Comparison of ENCODE assay signal across 19 mouse cellular contexts in the genomic region with DNA sequence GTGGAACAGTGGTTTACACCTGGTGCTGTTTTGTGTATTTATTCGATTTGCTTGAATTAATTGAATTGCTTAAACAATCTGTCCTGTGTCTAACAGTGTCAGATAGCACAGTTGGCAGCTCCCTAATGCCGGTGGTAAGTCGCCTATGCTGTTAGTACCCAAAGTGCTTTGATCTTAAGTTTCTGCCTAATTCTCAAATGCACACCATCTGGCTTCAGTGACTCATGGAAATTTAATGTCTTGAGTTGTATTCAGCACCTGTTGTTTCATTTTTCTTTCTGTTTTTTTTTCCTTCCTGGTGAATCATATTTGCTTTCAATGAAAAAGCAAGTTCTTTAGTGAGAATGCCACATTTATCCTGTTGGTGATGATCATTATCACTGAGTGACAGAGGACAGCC.
DNase-seq lines count a peak whose midpoint lies in the region; ATAC-seq and TF ChIP-seq lines count a peak whose summit lies in the region.
"Had no signal": no experiment of that assay in that cellular context is flagged by ENCODE, and none has a peak within 500 bp of the region (broad histone marks: within the 10 kb centered on the region; RNA-seq: fewer than 3 reads in every experiment).

No protein-coding gene starts in this region.

- no peaks in the 10 kb centered on the region for H3K4me1 ChIP-seq in forebrain, embryonic 15.5 days
- no peaks in the 10 kb centered on the region for H3K4me1 ChIP-seq in forebrain, embryonic 11.5 days (replicated peaks; ENCODE audit: control insufficient read depth, insufficient read depth, low read length)
- no peaks in the 10 kb centered on the region for H3K4me1 ChIP-seq in forebrain, embryonic 16.5 days (replicated peaks; ENCODE audit: control insufficient read depth, insufficient read depth, low read length)
- no peaks in the 10 kb centered on the region for H3K4me1 ChIP-seq in cerebellum, adult 2 months (ENCODE audit: control insufficient read depth, insufficient read depth, low read length)
- H3K4me1 ChIP-seq: embryonic facial prominence, embryonic 12.5 days; intestine, embryonic 15.5 days; limb, embryonic 10.5 days; liver, embryonic 15.5 days; neural tube, embryonic 15.5 days; stomach, embryonic 15.5 days had no signal

- peak; percentile 61 for ATAC-seq in forebrain, embryonic 15.5 days (replicated peaks)
- no peak for ATAC-seq in forebrain, embryonic 11.5 days (replicated peaks; ENCODE audit: low FRiP score)
- ATAC-seq in forebrain, embryonic 16.5 days = peak; percentile 69
- ATAC-seq: intestine, embryonic 15.5 days; midbrain, embryonic 16.5 days had no signal

- H3K4me3 ChIP-seq in forebrain, embryonic 15.5 days = no peak overlapping the region
- H3K4me3 ChIP-seq in forebrain, embryonic 11.5 days (ENCODE audit: low read depth, low read length) = no peak overlapping the region
- H3K4me3 ChIP-seq in forebrain, embryonic 16.5 days (replicated peaks; ENCODE audit: low read length) = no peak overlapping the region
- H3K4me3 ChIP-seq in cerebellum, adult 2 months (replicated peaks; ENCODE audit: insufficient read depth, low read depth, low read length) = no peak overlapping the region
- H3K4me3 ChIP-seq: embryonic facial prominence, embryonic 12.5 days; intestine, embryonic 15.5 days; limb, embryonic 10.5 days; liver, embryonic 15.5 days; neural tube, embryonic 15.5 days; stomach, embryonic 15.5 days had no signal

- TF ChIP-seq POLR2A in cerebellum, adult 2 months (IDR thresholded peaks at IDR 0.05; ENCODE audit: borderline replicate concordance, insufficient read depth, low read length) = no peak

- H3K27me3 ChIP-seq in forebrain, embryonic 15.5 days = no peaks in the 10 kb centered on the region
- H3K27me3 ChIP-seq in forebrain, embryonic 11.5 days (ENCODE audit: control insufficient read depth, insufficient read depth, low read length) = no peaks in the 10 kb centered on the region
- H3K27me3 ChIP-seq in forebrain, embryonic 16.5 days (replicated peaks; ENCODE audit: control insufficient read depth, insufficient read depth, low read length) = no peaks in the 10 kb centered on the region
- H3K27me3 ChIP-seq in cerebellum, adult 2 months (ENCODE audit: control insufficient read depth, insufficient read depth, low read length) = no peaks in the 10 kb centered on the region
- H3K27me3 ChIP-seq: embryonic facial prominence, embryonic 12.5 days; intestine, embryonic 15.5 days; liver, embryonic 15.5 days; neural tube, embryonic 15.5 days; stomach, embryonic 15.5 days had no signal

- WGBS in forebrain, embryonic 15.5 days = 44% methylated on average over 3 of the region's 3 CpGs
- WGBS in forebrain, embryonic 11.5 days = 78% methylated on average over 3 of the region's 3 CpGs
- 51% methylated on average over 3 of the region's 3 CpGs for WGBS in forebrain, embryonic 16.5 days
- WGBS in cerebellum, adult 2 months = 19% methylated on average over 3 of the region's 3 CpGs

- no peaks in the 10 kb centered on the region for H3K36me3 ChIP-seq in forebrain, embryonic 15.5 days
- H3K36me3 ChIP-seq in forebrain, embryonic 11.5 days (ENCODE audit: control insufficient read depth, insufficient read depth, low read length) = no peaks in the 10 kb centered on the region
- H3K36me3 ChIP-seq in forebrain, embryonic 16.5 days (ENCODE audit: control insufficient read depth, insufficient read depth) = no peaks in the 10 kb centered on the region
- H3K36me3 ChIP-seq: embryonic facial prominence, embryonic 12.5 days; intestine, embryonic 15.5 days; limb, embryonic 10.5 days; liver, embryonic 15.5 days; neural tube, embryonic 15.5 days; stomach, embryonic 15.5 days had no signal

- TF ChIP-seq CTCF in cerebellum, adult 2 months (IDR thresholded peaks at IDR 0.05; ENCODE audit: borderline replicate concordance, insufficient read depth, low read depth, low read length) = no peak

- H3K27ac ChIP-seq in forebrain, embryonic 15.5 days (replicated peaks) = no peak overlapping the region
- no peak overlapping the region for H3K27ac ChIP-seq in forebrain, embryonic 11.5 days (ENCODE audit: low read depth, low read length)
- no peak overlapping the region for H3K27ac ChIP-seq in forebrain, embryonic 16.5 days (ENCODE audit: low read length)
- H3K27ac ChIP-seq in cerebellum, adult 2 months (ENCODE audit: insufficient read depth, low read length) = no peak overlapping the region
- H3K27ac ChIP-seq: embryonic facial prominence, embryonic 12.5 days; intestine, embryonic 15.5 days; limb, embryonic 10.5 days; liver, embryonic 15.5 days; neural tube, embryonic 15.5 days; stomach, embryonic 15.5 days had no signal

- no peak for DNase-seq in forebrain, embryonic 11.5 days (ENCODE audit: low spot score)
- peak; percentile 5 for DNase-seq in right cerebral cortex, postnatal 25 days
- DNase-seq in right cerebral cortex, postnatal 36 days (ENCODE audit: low spot score in 2 of 2) = no peak
- DNase-seq in thymus, postnatal 25 days = peak; percentile 25
- no peak for DNase-seq in cerebellum, adult 2 months
- DNase-seq in spleen, postnatal 36 days (ENCODE audit: low spot score in 2 of 2) = no peak
- DNase-seq: cerebellum, adult 9-11 months; kidney, postnatal 4 days; lung, postnatal 4 days; right cerebral cortex, postnatal 14 days had no signal

- no peak overlapping the region for H3K9ac ChIP-seq in forebrain, embryonic 15.5 days (replicated peaks)
- H3K9ac ChIP-seq in forebrain, embryonic 11.5 days (ENCODE audit: low read length) = no peak overlapping the region
- H3K9ac ChIP-seq in forebrain, embryonic 16.5 days (replicated peaks; ENCODE audit: low read depth, low read length) = no peak overlapping the region
- H3K9ac ChIP-seq: embryonic facial prominence, embryonic 12.5 days; intestine, embryonic 15.5 days; liver, embryonic 15.5 days; neural tube, embryonic 15.5 days; stomach, embryonic 15.5 days had no signal

- H3K9me3 ChIP-seq in forebrain, embryonic 15.5 days = no peaks in the 10 kb centered on the region
- H3K9me3 ChIP-seq in forebrain, embryonic 11.5 days (ENCODE audit: control insufficient read depth, low read length) = no peaks in the 10 kb centered on the region
- H3K9me3 ChIP-seq in forebrain, embryonic 16.5 days (ENCODE audit: control insufficient read depth, low read length) = no peaks in the 10 kb centered on the region
- H3K9me3 ChIP-seq: embryonic facial prominence, embryonic 12.5 days; intestine, embryonic 15.5 days; limb, embryonic 10.5 days; liver, embryonic 15.5 days; neural tube, embryonic 15.5 days; stomach, embryonic 15.5 days had no signal

- no peak overlapping the region for H3K4me2 ChIP-seq in forebrain, embryonic 15.5 days (replicated peaks)
- H3K4me2 ChIP-seq in forebrain, embryonic 11.5 days (ENCODE audit: low read depth, low read length, severe bottlenecking) = no peak overlapping the region
- H3K4me2 ChIP-seq in forebrain, embryonic 16.5 days (ENCODE audit: low read length) = no peak overlapping the region
- H3K4me2 ChIP-seq: embryonic facial prominence, embryonic 12.5 days; intestine, embryonic 15.5 days; liver, embryonic 15.5 days; neural tube, embryonic 15.5 days; stomach, embryonic 15.5 days had no signal

Comparison
In these comparisons a context has a peak if more than half of its experiments do, and no peak if none do; other contexts are left out.
1. DNase-seq: peak in right cerebral cortex, postnatal 25 days (single experiment) and thymus, postnatal 25 days (single experiment); none in forebrain, embryonic 11.5 days (single experiment), right cerebral cortex, postnatal 36 days (0 of 2), cerebellum, adult 2 months (0 of 2) and spleen, postnatal 36 days (0 of 2).